Mouse (Mus musculus) ES-Bruce4 (cell line): ENCODE data around the gene Ssu72. TPM values are rescaled to one million over a fixed set of nuclear protein-coding genes. Genes with fewer than 3 reads are reported as not detected.

Source experiments
- H3K27ac ChIP-seq: 2 replicates; pipeline ENCODE4 v1.5.1; 2012; ENCODE audit warnings: low read length, inconsistent platforms; ENCODE audit not compliant: insufficient read depth
- H3K27me3 ChIP-seq: 2 replicates; pipeline ENCODE4 v1.6.1; 2012; ENCODE audit warnings: mild to moderate bottlenecking, low read length, inconsistent platforms; ENCODE audit not compliant: control insufficient read depth, poor library complexity, insufficient read depth, severe bottlenecking
- H3K36me3 ChIP-seq: 2 replicates; pipeline ENCODE4 v1.6.1; 2012; ENCODE audit warnings: inconsistent platforms, mild to moderate bottlenecking, low read length, moderate library complexity; ENCODE audit not compliant: control insufficient read depth, poor library complexity, insufficient read depth, severe bottlenecking
- H3K4me1 ChIP-seq: one replicate; pipeline ENCODE4 v1.8.1; 2011; ENCODE audit warnings: low read length; ENCODE audit not compliant: control insufficient read depth, insufficient read depth
- H3K4me3 ChIP-seq: 2 replicates; pipeline ENCODE4 v1.5.1; 2011; ENCODE audit warnings: low read depth, mild to moderate bottlenecking, low read length
- H3K9ac ChIP-seq: 2 replicates; pipeline ENCODE4 v1.6.1; 2012; ENCODE audit warnings: low read depth, mild to moderate bottlenecking, inconsistent platforms; ENCODE audit not compliant: poor library complexity, severe bottlenecking
- H3K9me3 ChIP-seq: replicated peaks from 2 replicates; pipeline ENCODE4 v1.6.1; 2012; ENCODE audit warnings: mild to moderate bottlenecking, low read length, inconsistent platforms; ENCODE audit not compliant: control insufficient read depth, poor library complexity, insufficient read depth, severe bottlenecking
- CTCF ChIP-seq: IDR thresholded peaks from one replicate; pipeline ENCODE4 v1.8.1; 2011; ENCODE audit warnings: low read depth, low read length
- EP300 ChIP-seq: IDR thresholded peaks from 2 replicates; pipeline ENCODE4 v1.6.1; 2011; ENCODE audit warnings: low read depth, low read length; ENCODE audit not compliant: insufficient read depth
- POLR2A ChIP-seq: IDR thresholded peaks from one replicate; pipeline ENCODE4 v1.8.1; 2011; ENCODE audit warnings: low read length; ENCODE audit not compliant: insufficient read depth
- polyA plus RNA-seq: library from polyadenylated mRNA; stranded (reverse); fragments of >200 nt; gene quantifications from 2 replicates; pipeline ENCODE4 v1.2.4, GENCODE M21; 2011; ENCODE audit warnings: low read depth; ENCODE audit not compliant: missing spikeins, insufficient read depth, insufficient read length

Gene Ssu72
- polyA plus RNA-seq, 1 experiment: 151 TPM

DNA sequence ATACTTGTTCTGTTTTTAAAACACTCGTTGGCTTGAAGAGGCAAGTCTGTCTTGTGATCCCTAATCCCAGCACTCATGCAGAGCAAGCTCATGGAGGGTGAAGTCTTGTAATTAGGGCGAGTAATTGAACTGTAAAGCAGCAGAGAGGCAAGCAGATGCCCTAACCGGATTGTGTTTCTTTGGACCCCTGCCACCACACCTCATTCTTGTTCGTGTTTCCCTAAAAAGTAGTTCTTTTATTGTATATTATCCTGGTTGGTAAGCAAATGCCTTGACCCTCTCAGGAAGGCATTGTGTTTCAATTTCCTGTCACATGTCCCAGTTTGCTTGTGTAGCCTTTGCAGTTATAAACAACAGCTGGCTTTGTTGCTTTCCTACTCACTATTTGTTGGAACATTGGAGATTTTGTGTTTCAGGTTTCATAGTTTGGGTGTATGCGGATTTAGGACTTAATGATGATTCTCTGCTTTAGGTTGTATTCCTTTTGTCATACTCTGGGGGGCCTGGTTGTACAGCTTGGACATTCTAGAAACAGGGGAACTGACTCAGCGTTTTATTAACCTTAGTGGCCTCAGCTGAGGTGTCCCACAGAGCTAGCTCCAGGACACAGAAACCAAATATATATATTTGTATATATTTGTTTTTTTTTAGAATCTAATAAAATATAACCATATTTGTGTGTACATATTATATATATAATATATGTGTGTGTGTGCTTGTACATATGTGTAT lies 6.1 kb downstream of the Ssu72 start:
- Histone ChIP-seq H3K9ac (peak overlapping the region; percentile 53; the same call in 1 of the 2 replicates), H3K27ac (peak overlapping the region; percentile 81), H3K4me1 (peaks cover 3% of the 10 kb centered on the region), H3K9me3 (no peaks in the 10 kb centered on the region), H3K27me3 (no peaks in the 10 kb centered on the region), H3K4me3 (peak overlapping the region; percentile 29; the same call in 1 of the 2 replicates), H3K36me3 (peaks cover 8% of the 10 kb centered on the region)
- TF ChIP-seq EP300: no peak

DNA sequence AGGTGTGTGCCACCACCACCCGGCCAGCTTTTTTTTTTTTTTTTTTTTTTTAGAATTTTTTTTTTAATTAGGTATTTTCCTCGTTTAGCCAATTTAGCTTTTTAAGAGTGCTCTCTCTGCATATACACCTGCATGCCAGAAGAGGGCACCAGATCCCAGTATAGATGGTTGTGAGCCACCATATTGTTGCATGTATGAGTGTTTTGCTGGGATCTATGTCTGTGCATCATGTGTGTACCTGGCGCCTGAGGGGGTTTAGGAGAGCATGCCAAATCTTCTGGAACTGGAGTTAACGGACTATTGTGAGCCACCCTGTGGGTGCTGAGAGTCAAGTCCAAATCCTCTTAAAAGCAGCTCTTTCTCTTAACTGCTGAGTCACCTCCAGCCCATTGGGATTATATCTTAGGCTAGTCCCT lies 17.1 kb downstream of the Ssu72 start:
- H3K9ac ChIP-seq: no peak overlapping the region
- no peaks in the 10 kb centered on the region for H3K27me3 ChIP-seq
- no peak overlapping the region for H3K4me3 ChIP-seq
- no peaks in the 10 kb centered on the region for H3K9me3 ChIP-seq
- TF ChIP-seq EP300 (no peak), CTCF (peak; percentile 17), POLR2A (no peak)
- H3K36me3 ChIP-seq: peaks cover 25% of the 10 kb centered on the region
- H3K27ac ChIP-seq: peak overlapping the region; percentile 61
- no peaks in the 10 kb centered on the region for H3K4me1 ChIP-seq

- TF ChIP-seq EP300 (no peak), POLR2A (no peak), CTCF (no peak)
- Histone ChIP-seq H3K9me3 (no peaks in the 10 kb centered on the region), H3K4me1 (no peaks in the 10 kb centered on the region), H3K27me3 (no peaks in the 10 kb centered on the region), H3K27ac (no peak overlapping the region), H3K36me3 (peaks cover 24% of the 10 kb centered on the region), H3K4me3 (no peak overlapping the region), H3K9ac (no peak overlapping the region)
These were observed 23.4 kb downstream of the Ssu72 start for GRCm38 (mm10) chr4:155727993-155728392.

DNA sequence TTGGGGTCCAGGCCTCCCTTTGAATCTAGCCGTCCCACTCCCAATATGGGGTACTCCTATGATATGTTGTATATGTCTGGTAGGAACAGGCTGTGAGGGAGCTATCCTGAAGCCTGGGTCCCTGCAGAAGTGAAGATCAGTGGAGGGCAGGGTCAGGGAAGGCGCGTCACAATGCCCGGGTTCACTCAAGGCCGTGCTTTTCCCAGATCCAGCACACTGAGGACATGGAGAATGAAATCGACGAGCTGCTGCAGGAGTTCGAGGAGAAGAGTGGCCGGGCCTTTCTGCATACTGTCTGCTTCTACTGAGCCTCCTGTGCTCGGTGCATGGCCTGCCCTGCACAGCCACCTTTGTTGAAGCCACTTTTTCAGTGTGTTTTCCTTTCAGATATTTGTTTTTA lies 28.7 kb downstream of the Ssu72 start:
- H3K36me3 ChIP-seq: peaks cover 8% of the 10 kb centered on the region

DNA sequence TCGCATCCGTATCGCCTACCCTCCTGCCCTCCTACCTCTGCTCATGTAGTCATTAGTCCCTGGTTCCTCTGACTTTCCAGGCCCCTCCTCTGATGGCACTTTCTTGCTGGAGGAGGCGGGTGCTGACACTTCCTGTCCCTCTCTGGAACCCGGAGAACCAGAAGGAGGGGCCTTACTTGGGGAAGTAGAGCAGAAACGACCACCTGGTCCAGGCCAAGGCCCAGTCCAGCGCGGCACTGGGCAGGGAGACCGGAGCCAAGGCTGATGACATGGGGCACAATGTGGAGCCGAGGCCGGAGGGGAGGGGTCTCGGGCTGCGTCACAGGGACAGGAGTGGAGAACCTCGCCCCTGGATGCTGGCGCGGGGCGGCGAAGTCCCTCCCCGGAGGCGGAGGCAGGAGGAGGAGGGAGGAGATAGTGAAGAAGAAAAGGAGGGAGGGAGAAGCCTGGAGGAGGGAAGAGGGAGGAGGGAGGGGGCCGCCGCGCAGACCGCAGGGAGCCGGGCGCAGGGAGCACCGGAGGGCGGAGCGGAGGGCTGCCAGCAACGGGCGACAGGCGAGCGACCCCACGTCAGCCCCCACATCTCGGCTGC lies 29.8 kb downstream of the Ssu72 start, which contains the start of gene Tmem240:
Gene Tmem240, plus strand, starts transcription at position 451 of the 592 bp plus-strand sequence.
- Histone ChIP-seq H3K4me3 (peak within 1 kb of the TSS; percentile 83), H3K9ac (peak within 1 kb of the TSS; percentile 75), H3K27me3 (no peaks in the 10 kb centered on the region), H3K27ac (no peak within 1 kb of the TSS), H3K9me3 (no peaks in the 10 kb centered on the region), H3K4me1 (peaks cover 3% of the 10 kb centered on the region), H3K36me3 (peaks cover 8% of the 10 kb centered on the region; the same call in 1 of the 2 replicates)
- no peak for TF ChIP-seq POLR2A
- TF ChIP-seq EP300: no peak
- no peak for TF ChIP-seq CTCF

More for the DNA sequence above, 28.7 kb downstream of the Ssu72 start:
- no peak for TF ChIP-seq POLR2A
- no peak for TF ChIP-seq CTCF
- no peak for TF ChIP-seq EP300
- Histone ChIP-seq H3K9ac (no peak overlapping the region), H3K27me3 (no peaks in the 10 kb centered on the region), H3K4me3 (no peak overlapping the region), H3K9me3 (no peaks in the 10 kb centered on the region), H3K27ac (no peak overlapping the region), H3K4me1 (peaks cover 3% of the 10 kb centered on the region)
